Mouse (Mus musculus) lung, embryonic 14.5 days (tissue): Measurements from ENCODE around the gene Pak4. TPM values are rescaled to one million over a fixed set of nuclear protein-coding genes. Genes with fewer than 3 reads are reported as not detected.
A peak's percentile ranks its signal among the peaks of the same experiment; 100 is the strongest.

Experiments
- ATAC-seq: fragments of 200-750 bp; cut with Nextera tagmentation; 2 replicates; pipeline ENCODE4 v1.8.0; 2017; ENCODE audit warnings: mild to moderate bottlenecking, moderate TSS enrichment, moderate library complexity; ENCODE audit not compliant: insufficient read depth
- DNase-seq: peaks from one replicate; pipeline ENCODE4 v3.0.0-alpha.2; 2015
- H3K27ac ChIP-seq: fragments of 300-500 bp; sonication (generic); 2 replicates; pipeline ENCODE4 v1.5.1; 2014; ENCODE audit warnings: low read depth, mild to moderate bottlenecking, moderate library complexity
- H3K27me3 ChIP-seq: fragments of 300-500 bp; sonication (generic); 2 replicates; pipeline ENCODE4 v1.6.1; 2014; ENCODE audit warnings: low read length, control low read depth; ENCODE audit not compliant: insufficient read depth
- H3K36me3 ChIP-seq: fragments of 300-500 bp; sonication (generic); 2 replicates; pipeline ENCODE4 v1.6.1; 2014; ENCODE audit warnings: control low read depth; ENCODE audit not compliant: insufficient read depth
- H3K4me1 ChIP-seq: fragments of 300-500 bp; sonication (generic); 2 replicates; pipeline ENCODE4 v1.6.1; 2014; ENCODE audit warnings: antibody characterized with exemption, control low read depth; ENCODE audit not compliant: insufficient read depth
- H3K4me2 ChIP-seq: fragments of 300-500 bp; sonication (generic); 2 replicates; pipeline ENCODE4 v1.6.1; 2014; ENCODE audit warnings: mild to moderate bottlenecking
- H3K4me3 ChIP-seq: fragments of 300-500 bp; sonication (generic); 2 replicates; pipeline ENCODE4 v1.5.1; 2014; ENCODE audit warnings: low read depth, low read length
- H3K9ac ChIP-seq: fragments of 300-500 bp; sonication (generic); 2 replicates; pipeline ENCODE4 v1.6.1; 2014
- H3K9me3 ChIP-seq: fragments of 300-500 bp; sonication (generic); 2 replicates; pipeline ENCODE4 v1.6.1; 2016; ENCODE audit warnings: low read depth, low read length, control low read depth
- CTCF ChIP-seq: IDR thresholded peaks from 2 replicates; pipeline ENCODE4 v1.5.1; 2016; ENCODE audit warnings: antibody characterized with exemption, low read depth
- WGBS: fragments of 180-500 bp; shearing (Covaris S2); extraction: QIAGEN DNeasy Blood & Tissue Kit; methylation state at CpG from one replicate; pipeline ENCODE4 v1.1.7; 2014; 5-methylcytosine and 5-hydroxymethylcytosine counted together
- polyA plus RNA-seq: library from polyadenylated mRNA; unstranded; fragments of >200 nt; fragmentation: Nextera tagmentation; extraction: Ambion mirVana; gene quantifications from 2 replicates; pipeline ENCODE4 v1.2.1, GENCODE M21; 2014

The Pak4 gene
- 46.2 and 52.5 TPM in 2 replicates for polyA plus RNA-seq

DNA sequence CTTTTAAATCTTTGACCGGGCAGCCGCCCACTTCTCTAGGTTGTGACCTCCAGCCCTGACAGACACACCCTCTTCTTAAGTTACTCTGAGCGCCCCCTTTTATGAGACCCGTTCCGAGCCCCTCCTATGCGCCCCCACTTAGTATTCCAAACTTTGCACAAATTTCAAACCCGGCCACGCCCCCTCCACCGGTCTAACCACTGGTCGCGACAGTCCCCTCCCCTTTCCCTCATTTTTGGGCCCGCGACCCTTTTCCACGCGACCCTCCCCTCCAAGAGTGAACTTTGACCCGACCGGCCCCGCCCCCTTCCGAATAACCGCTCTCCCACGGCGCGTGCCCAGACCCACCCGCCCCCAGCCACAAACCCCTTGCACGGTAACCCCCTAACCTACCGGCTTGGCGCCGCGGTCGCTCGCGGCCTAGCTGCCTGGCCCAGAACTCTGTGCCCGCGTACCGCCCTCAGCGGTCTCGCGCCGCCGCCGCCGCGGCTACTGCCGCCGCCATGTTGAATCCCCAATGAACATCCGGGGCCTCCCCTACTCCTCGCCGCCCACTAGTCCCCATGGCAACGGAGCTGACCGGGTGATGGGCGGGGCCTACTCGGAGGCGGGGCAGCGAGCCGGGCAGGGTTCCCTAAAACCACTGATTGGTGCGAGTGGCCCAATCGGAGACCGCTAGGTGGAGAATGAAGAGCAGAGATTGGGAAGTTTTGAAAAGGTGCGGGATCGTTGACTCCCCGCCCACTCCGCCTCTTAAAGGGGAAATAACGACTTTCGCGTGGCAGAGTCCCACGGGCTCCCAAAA, at the start of gene Pak4, which contains the start of gene Samd4b:
TSS of gene Pak4 (minus strand) at position 544 of the 805 bp plus-strand sequence.
TSS of gene Samd4b (minus strand) at position 503 of the 805 bp plus-strand sequence.
- TF ChIP-seq CTCF: peak; percentile 39
- ATAC-seq (peak; percentile 88), DNase-seq (peak; percentile 99)
- peak within 1 kb of the TSS; percentile 85 for H3K4me2 ChIP-seq
- H3K9me3 ChIP-seq: no peaks in the 10 kb centered on the region
- under 1% methylated on average over 65 of the region's 66 CpGs for WGBS
- peaks cover 5% of the 10 kb centered on the region; the same call in 1 of the 2 replicates for H3K36me3 ChIP-seq
- H3K4me3 ChIP-seq: peak within 1 kb of the TSS; percentile 64
- H3K27me3 ChIP-seq: no peaks in the 10 kb centered on the region
- peaks cover 28% of the 10 kb centered on the region for H3K4me1 ChIP-seq
- peak within 1 kb of the TSS; percentile 69 for H3K9ac ChIP-seq
- H3K27ac ChIP-seq: peak within 1 kb of the TSS; percentile 79

DNA sequence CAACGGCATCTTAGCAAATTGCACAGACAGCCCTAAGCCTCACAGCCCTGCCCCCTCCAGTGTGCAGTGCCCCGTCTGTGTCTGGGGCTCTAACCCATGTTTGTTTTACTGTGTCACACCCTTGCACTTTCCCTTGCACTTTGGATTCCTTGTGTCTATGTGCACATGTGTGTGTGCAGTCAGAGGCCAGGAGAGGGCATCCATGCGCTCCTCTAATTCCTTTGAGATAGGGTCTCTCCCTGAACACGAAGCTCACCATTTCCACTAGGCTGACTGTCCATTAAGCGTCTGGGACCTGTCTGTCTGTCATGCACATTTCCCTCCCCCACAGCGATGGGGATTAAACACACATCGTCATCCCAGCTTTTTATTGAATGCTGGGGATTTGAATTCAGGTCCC, 49.0 kb upstream of the Pak4 start:
- Histone ChIP-seq H3K4me3 (no peak overlapping the region), H3K9me3 (no peaks in the 10 kb centered on the region), H3K4me1 (no peaks in the 10 kb centered on the region), H3K27me3 (no peaks in the 10 kb centered on the region), H3K9ac (no peak overlapping the region), H3K27ac (no peak overlapping the region), H3K36me3 (no peaks in the 10 kb centered on the region), H3K4me2 (no peak overlapping the region)
- 41% methylated on average over 7 of the region's 7 CpGs for WGBS
- DNase-seq (peak; percentile 46), ATAC-seq (no peak)
- peak; percentile 42 for TF ChIP-seq CTCF

DNA sequence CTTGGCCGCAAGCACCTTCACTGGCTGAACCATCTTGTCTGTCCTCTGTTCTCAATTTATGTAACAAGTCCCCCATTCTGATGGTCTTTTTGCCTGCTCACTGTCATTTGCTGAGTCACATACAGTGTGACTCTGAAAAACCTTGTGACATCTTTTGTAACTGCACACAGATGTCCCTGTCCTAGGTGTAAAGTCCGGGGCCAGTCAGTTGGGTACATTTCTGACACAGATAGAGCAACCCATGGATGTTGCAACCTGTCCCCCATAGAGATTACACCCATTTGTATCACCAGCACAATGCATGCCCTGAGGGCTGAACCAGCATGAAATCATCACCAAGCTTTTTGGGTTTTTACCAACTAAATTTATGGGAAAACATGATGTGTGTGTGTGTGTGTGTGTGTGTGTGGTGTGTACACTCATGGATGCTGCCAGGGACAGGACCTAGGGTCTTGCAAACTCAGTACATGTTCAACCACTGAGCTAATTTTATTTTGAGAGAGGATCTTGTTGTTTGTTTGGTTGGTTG, 48.0 kb upstream of the Pak4 start:
- no peak overlapping the region for H3K27ac ChIP-seq
- WGBS: 77% methylated on average over 2 of the region's 2 CpGs
- no peak overlapping the region for H3K4me2 ChIP-seq
- TF ChIP-seq CTCF: no peak
- no peak overlapping the region for H3K9ac ChIP-seq
- H3K27me3 ChIP-seq: no peaks in the 10 kb centered on the region
- no peaks in the 10 kb centered on the region for H3K4me1 ChIP-seq
- no peak overlapping the region for H3K4me3 ChIP-seq
- ATAC-seq (no peak), DNase-seq (no peak)
- no peaks in the 10 kb centered on the region for H3K36me3 ChIP-seq
- no peaks in the 10 kb centered on the region for H3K9me3 ChIP-seq

DNA sequence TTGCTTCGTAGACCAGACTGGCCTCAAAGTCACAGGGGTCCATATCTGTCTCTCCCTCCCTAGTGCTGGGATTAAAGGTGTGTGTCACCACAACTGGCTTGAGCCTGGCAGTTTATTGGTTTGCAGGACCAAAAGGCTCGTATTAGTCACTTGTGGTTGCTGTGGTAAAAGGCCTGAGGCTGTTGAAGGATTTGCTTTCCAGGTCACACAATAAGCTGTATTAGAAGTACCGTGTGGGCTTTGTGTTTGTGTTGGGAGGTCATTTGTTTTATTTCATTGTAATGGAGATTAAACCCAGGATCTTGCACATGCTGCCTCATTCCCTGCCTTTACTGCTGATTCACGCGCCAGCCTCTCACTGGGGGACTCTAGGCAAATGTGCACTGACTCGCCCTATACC, 47.4 kb upstream of the Pak4 start:
- Histone ChIP-seq H3K36me3 (no peaks in the 10 kb centered on the region), H3K4me3 (no peak overlapping the region), H3K9ac (no peak overlapping the region), H3K9me3 (no peaks in the 10 kb centered on the region), H3K4me1 (no peaks in the 10 kb centered on the region), H3K4me2 (no peak overlapping the region), H3K27ac (no peak overlapping the region), H3K27me3 (no peaks in the 10 kb centered on the region)
- ATAC-seq: no peak
- WGBS: 76% methylated on average over 6 of the region's 6 CpGs
- DNase-seq: no peak
- no peak for TF ChIP-seq CTCF

DNA sequence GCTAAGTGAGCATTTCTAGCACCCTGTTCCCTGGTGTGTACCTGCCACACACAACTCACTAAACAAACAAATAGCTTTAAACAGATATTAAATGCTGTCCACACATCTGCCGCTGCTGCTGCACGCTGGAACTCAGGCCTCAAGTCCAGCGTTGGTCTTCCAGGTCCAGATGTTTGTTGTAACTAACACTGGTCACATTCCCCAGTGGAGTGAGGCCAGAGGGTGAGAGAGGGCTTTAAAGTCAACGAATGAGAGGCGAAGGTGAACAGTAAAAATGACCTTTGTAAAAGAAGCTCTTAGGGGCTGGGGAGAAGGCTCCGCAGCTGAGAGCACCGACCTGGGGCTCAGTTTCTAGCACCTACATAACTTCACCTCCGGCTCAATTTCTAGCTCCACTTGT, 43.6 kb upstream of the Pak4 start:
- DNase-seq (peak; percentile 51), ATAC-seq (no peak)
- Histone ChIP-seq H3K27me3 (no peaks in the 10 kb centered on the region), H3K4me1 (no peaks in the 10 kb centered on the region), H3K27ac (no peak overlapping the region), H3K36me3 (no peaks in the 10 kb centered on the region), H3K4me2 (no peak overlapping the region), H3K9ac (no peak overlapping the region), H3K4me3 (no peak overlapping the region), H3K9me3 (no peaks in the 10 kb centered on the region)
- 16% methylated on average over 8 of the region's 8 CpGs for WGBS
- TF ChIP-seq CTCF: no peak

DNA sequence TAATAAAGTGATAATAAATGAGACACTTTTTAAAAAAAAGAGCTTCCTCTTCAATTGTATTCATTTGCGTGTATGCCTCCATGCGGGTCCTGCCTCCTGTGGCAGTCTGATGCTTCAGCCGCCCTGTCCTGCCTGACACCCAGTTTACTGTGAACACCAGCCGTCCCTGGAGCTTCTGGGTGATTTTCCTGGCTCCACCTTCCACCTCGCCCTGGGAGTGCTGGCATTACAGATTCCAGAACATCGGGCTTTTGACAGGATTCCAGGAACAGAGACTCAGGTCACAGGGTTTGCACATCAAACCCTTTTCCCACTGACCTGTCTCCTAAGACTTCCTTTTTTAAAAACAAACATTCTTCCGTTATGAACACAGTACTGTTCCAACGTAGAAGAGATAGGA, 39.5 kb upstream of the Pak4 start:
- Histone ChIP-seq H3K36me3 (no peaks in the 10 kb centered on the region), H3K27me3 (no peaks in the 10 kb centered on the region), H3K9ac (no peak overlapping the region), H3K27ac (no peak overlapping the region), H3K4me2 (no peak overlapping the region), H3K9me3 (no peaks in the 10 kb centered on the region), H3K4me1 (no peaks in the 10 kb centered on the region), H3K4me3 (no peak overlapping the region)
- no peak for DNase-seq
- no peak for ATAC-seq
- WGBS: 3% methylated on average over 8 of the region's 8 CpGs
- TF ChIP-seq CTCF: no peak

DNA sequence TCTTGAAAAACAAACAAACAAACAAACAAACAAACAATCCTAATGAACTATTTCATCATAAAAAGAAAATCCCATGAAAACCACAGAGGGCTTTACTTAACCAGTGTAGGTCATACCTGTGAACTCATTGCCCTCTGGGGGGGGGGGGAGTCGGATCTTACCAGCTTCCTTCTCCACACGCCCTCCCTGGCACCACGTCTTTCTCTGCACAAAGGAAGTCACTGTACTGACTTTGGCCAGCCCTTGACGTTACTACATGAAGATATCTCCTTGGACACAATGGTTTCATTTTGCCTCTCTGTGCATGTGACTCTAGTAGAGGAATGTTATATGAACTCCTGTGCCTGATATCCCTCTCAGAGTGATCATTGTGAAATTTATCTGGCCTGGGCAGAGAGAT, 36.1 kb upstream of the Pak4 start:
- WGBS: 46% methylated on average over 4 of the region's 4 CpGs
- H3K4me2 ChIP-seq: no peak overlapping the region
- H3K27me3 ChIP-seq: peaks cover 27% of the 10 kb centered on the region
- no peak for TF ChIP-seq CTCF
- H3K9ac ChIP-seq: no peak overlapping the region
- peak; percentile 7 for DNase-seq
- no peak overlapping the region for H3K27ac ChIP-seq
- H3K4me3 ChIP-seq: no peak overlapping the region
- no peaks in the 10 kb centered on the region for H3K9me3 ChIP-seq
- no peaks in the 10 kb centered on the region for H3K4me1 ChIP-seq
- H3K36me3 ChIP-seq: no peaks in the 10 kb centered on the region
- ATAC-seq: no peak
